Mouse (Mus musculus): ENCODE measurements around the gene C130026I21Rik. TPM values are rescaled to one million over a fixed set of nuclear protein-coding genes. Genes with fewer than 3 reads are reported as not detected.

Gene C130026I21Rik
- polyA plus RNA-seq, 1 experiment from 2014 or later = 0.37 TPM

DNA sequence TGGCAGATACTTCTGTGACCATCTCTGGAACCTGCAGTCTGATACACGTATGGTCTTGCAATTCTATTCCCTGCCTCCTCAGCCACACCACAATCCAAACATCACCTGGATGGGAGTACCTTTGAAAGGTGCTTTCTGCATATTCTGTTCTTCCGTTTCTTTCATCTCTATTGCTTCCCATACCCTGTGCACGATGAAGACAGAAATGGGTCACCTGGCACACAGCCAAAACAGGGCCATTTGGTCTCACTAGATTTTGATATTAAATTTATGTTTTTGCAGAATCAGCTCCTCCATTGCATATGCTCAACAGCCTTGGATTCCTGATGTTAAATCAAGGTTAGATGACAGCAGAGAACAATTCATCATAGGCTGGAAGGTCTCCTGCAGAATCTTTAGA lies 318.8 kb downstream of the C130026I21Rik start:
- no peak overlapping the region for H3K27ac ChIP-seq (replicated peaks; ENCODE audit: low read depth, low read length)
- H3K4me2 ChIP-seq (ENCODE audit: low read length) = no peak overlapping the region
- no peak overlapping the region for H3K4me3 ChIP-seq (replicated peaks; ENCODE audit: low read depth, low read length)
- DNase-seq = no peak
- no peaks in the 10 kb centered on the region for H3K9me3 ChIP-seq (ENCODE audit: control insufficient read depth, low read length)
- no peak for ATAC-seq (ENCODE audit: low FRiP score, low TSS enrichment)
- H3K27me3 ChIP-seq (ENCODE audit: control insufficient read depth, insufficient read depth, low read length) = no peaks in the 10 kb centered on the region
- H3K4me1 ChIP-seq (ENCODE audit: control insufficient read depth, insufficient read depth, low read length) = no peaks in the 10 kb centered on the region
- H3K9ac ChIP-seq (replicated peaks; ENCODE audit: low read length) = no peak overlapping the region
- 91% methylated on average over 3 of the region's 3 CpGs for WGBS
- no peaks in the 10 kb centered on the region for H3K36me3 ChIP-seq (ENCODE audit: control insufficient read depth, insufficient read depth, low read length)

DNA sequence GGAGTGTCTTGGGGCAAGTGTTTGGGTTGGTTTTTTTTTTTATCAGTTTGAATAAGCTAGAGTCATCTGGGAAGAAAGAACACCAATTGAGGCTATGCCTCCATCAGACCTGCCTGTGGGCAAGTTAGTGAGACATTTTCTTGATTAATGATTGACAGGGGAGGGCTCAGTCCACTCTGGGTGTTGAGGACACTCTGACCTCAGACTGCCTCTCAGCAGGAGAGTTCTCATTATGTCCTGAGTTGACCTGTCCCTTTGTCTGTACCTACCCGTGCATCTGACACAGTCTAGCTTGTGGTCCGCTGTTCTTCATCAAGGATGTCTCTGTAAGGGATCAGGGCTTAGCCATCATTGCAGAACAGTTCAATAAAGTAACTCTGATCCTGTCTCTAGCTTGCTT lies 323.0 kb downstream of the C130026I21Rik start:
- Histone ChIP-seq H3K9me3 (ENCODE audit: control insufficient read depth, low read length) (no peaks in the 10 kb centered on the region), H3K36me3 (ENCODE audit: control insufficient read depth, insufficient read depth, low read length) (no peaks in the 10 kb centered on the region), H3K27me3 (ENCODE audit: control insufficient read depth, insufficient read depth, low read length) (no peaks in the 10 kb centered on the region), H3K4me2 (ENCODE audit: low read length) (no peak overlapping the region), H3K27ac (replicated peaks; ENCODE audit: low read depth, low read length) (no peak overlapping the region), H3K4me3 (replicated peaks; ENCODE audit: low read depth, low read length) (no peak overlapping the region), H3K9ac (replicated peaks; ENCODE audit: low read length) (no peak overlapping the region), H3K4me1 (ENCODE audit: control insufficient read depth, insufficient read depth, low read length) (no peaks in the 10 kb centered on the region)
- no peak for ATAC-seq (ENCODE audit: low FRiP score, low TSS enrichment)
- no peak for DNase-seq
- 66% methylated on average over 2 of the region's 2 CpGs for whole genome bisulfite sequencing

- no peak for ATAC-seq (ENCODE audit: low FRiP score, low TSS enrichment)
Measured at GRCm38 (mm10) chr1:84945950-84946349, 324.4 kb downstream of the C130026I21Rik start.

GRCm38 (mm10) chr1:84943549-84943948 lies 326.8 kb downstream of the C130026I21Rik start:
- ATAC-seq (ENCODE audit: low FRiP score, low TSS enrichment) = no peak

More at GRCm38 (mm10) chr1:84945950-84946349, 324.4 kb downstream of the C130026I21Rik start:
- Histone ChIP-seq H3K36me3 (ENCODE audit: control insufficient read depth, insufficient read depth, low read length) (no peaks in the 10 kb centered on the region), H3K9ac (replicated peaks; ENCODE audit: low read length) (no peak overlapping the region), H3K27me3 (ENCODE audit: control insufficient read depth, insufficient read depth, low read length) (no peaks in the 10 kb centered on the region), H3K4me3 (replicated peaks; ENCODE audit: low read depth, low read length) (no peak overlapping the region), H3K4me1 (ENCODE audit: control insufficient read depth, insufficient read depth, low read length) (no peaks in the 10 kb centered on the region), H3K4me2 (ENCODE audit: low read length) (no peak overlapping the region), H3K9me3 (ENCODE audit: control insufficient read depth, low read length) (no peaks in the 10 kb centered on the region), H3K27ac (replicated peaks; ENCODE audit: low read depth, low read length) (no peak overlapping the region)
- WGBS = 94% methylated on average over 3 of the region's 3 CpGs
- DNase-seq = no peak

More at GRCm38 (mm10) chr1:84943549-84943948, 326.8 kb downstream of the C130026I21Rik start:
- H3K9ac ChIP-seq (replicated peaks; ENCODE audit: low read length) = no peak overlapping the region
- H3K9me3 ChIP-seq (ENCODE audit: control insufficient read depth, low read length) = no peaks in the 10 kb centered on the region
- WGBS = 98% methylated on average over 4 of the region's 4 CpGs
- H3K4me3 ChIP-seq (replicated peaks; ENCODE audit: low read depth, low read length) = no peak overlapping the region
- H3K36me3 ChIP-seq (ENCODE audit: control insufficient read depth, insufficient read depth, low read length) = no peaks in the 10 kb centered on the region
- no peak overlapping the region for H3K27ac ChIP-seq (replicated peaks; ENCODE audit: low read depth, low read length)
- DNase-seq = no peak
- no peaks in the 10 kb centered on the region for H3K27me3 ChIP-seq (ENCODE audit: control insufficient read depth, insufficient read depth, low read length)
- no peaks in the 10 kb centered on the region for H3K4me1 ChIP-seq (ENCODE audit: control insufficient read depth, insufficient read depth, low read length)
- H3K4me2 ChIP-seq (ENCODE audit: low read length) = no peak overlapping the region

Small RNA genes lying within 50 kb of the gene (microRNA-seq; reads per million reads assigned to microRNA genes)
- not detected for gene Gm27907

Other genes starting within 250 kb of the C130026I21Rik start
- not detected in 2 replicates for gene Gm10553, start 170.4 kb downstream of the C130026I21Rik start, polyA plus RNA-seq (2014; fragmentation: Nextera tagmentation; extraction: Ambion mirVana)
- gene A530032D15Rik, start 160.7 kb downstream of the C130026I21Rik start, polyA plus RNA-seq (2014; fragmentation: Nextera tagmentation; extraction: Ambion mirVana) = not detected in 2 replicates

Data from midbrain, embryonic 14.5 days (tissue).